Mouse (Mus musculus): ENCODE results near the gene B230307C23Rik. TPM values are rescaled to one million over a fixed set of nuclear protein-coding genes. Genes with fewer than 3 reads are reported as not detected.

Gene B230307C23Rik
- total and polyA plus RNA-seq, 3 experiments: 48.7 to 53.3 (median 50.8) TPM

DNA sequence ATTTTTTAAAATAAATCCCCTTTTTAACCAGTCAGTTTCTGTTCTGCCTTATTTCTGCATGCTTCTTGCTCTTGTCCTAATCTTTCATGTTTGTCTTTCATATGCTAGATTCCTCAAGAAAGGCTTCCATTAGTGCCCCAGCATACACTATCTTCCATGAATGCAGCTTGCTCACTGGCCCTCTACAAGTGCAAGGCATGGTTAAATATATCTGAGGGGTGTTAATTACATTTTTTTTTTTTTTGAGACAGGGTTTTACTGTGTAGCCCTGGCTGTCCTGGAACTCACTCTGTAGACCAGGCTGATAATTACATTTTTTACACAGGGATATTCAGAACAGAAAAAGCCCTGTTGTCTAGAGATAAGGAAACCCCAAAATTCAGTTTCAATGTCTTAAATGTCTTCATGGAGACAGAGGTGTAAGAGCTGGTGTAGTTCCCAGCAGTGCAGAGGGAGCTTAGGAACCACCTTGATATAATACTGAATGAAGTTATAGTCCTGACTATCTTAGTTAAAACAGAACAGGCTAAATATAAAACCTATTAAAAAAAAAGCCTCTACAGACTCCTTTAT is 38.6 kb upstream of the B230307C23Rik start:
- no peaks in the 10 kb centered on the region for H3K9me3 ChIP-seq (replicated peaks; ENCODE audit: low read length)
- DNase-seq (ENCODE audit: extremely low read depth): no peak
- in situ Hi-C loops (cut with MboI; ENCODE audit: low pct_ligation_motif_present, low pct_unique_long_range_greater_than_20kb, low sequenced_read_pairs) (no loop called here), dilution Hi-C loops (cut with MboI; ENCODE audit: extremely low pct_ligation_motif_present, extremely low pct_unique_long_range_greater_than_20kb, low sequenced_read_pairs) (no loop called here)
- H3K27ac ChIP-seq (ENCODE audit: insufficient read depth, low read depth): no peak overlapping the region
- H3K79me2 ChIP-seq (replicated peaks; ENCODE audit: control insufficient read depth, extremely low read depth, insufficient read depth, poor library complexity, severe bottlenecking): peaks cover 17% of the 10 kb centered on the region
- no peak overlapping the region for H3K4me2 ChIP-seq (ENCODE audit: insufficient read depth, low read depth, poor library complexity, severe bottlenecking)
- no peaks in the 10 kb centered on the region for H3K27me3 ChIP-seq (replicated peaks)
- H3K36me3 ChIP-seq (replicated peaks in 1 of 2; ENCODE audit: control insufficient read depth in 1 of 2, insufficient read depth in 1 of 2, low read length in 1 of 2): peaks cover 27 to 57% of the 10 kb centered on the region in 2 experiments
- TF ChIP-seq ETS1 (conservative IDR thresholded peaks at IDR 0.05; ENCODE audit: low read depth, low read length): no peak
- no peak for TF ChIP-seq JUND (conservative IDR thresholded peaks at IDR 0.05; ENCODE audit: low read depth, low read length)
- no peak for TF ChIP-seq RAD21 (IDR thresholded peaks at IDR 0.05; ENCODE audit: low read depth, low read length)
- no peak for TF ChIP-seq JUN (IDR thresholded peaks at IDR 0.05; ENCODE audit: insufficient read depth, low read depth, low read length)
- TF ChIP-seq POLR2AphosphoS2 (IDR thresholded peaks at IDR 0.05; ENCODE audit: low read depth, low read length): no peak
- TF ChIP-seq ZNF384 (IDR thresholded peaks at IDR 0.05; ENCODE audit: low read depth, low read length): no peak
- no peak for TF ChIP-seq MAX (IDR thresholded peaks at IDR 0.05; ENCODE audit: low read length)
- TF ChIP-seq USF2 (conservative IDR thresholded peaks at IDR 0.05; ENCODE audit: low read depth, low read length): no peak
- no peak for TF ChIP-seq ZKSCAN1 (IDR thresholded peaks at IDR 0.05; ENCODE audit: borderline replicate concordance, low read depth, low read length)
- TF ChIP-seq CHD2 (IDR thresholded peaks at IDR 0.05; ENCODE audit: low read length): no peak
- TF ChIP-seq GABPA (IDR thresholded peaks at IDR 0.05; ENCODE audit: insufficient replicate concordance, low read depth, low read length): no peak
- TF ChIP-seq CHD1 (IDR thresholded peaks at IDR 0.05; ENCODE audit: low read depth, low read length): no peak
- no peak for TF ChIP-seq HCFC1 (IDR thresholded peaks at IDR 0.05; ENCODE audit: low read depth, low read length)
- TF ChIP-seq BHLHE40 (IDR thresholded peaks at IDR 0.05; ENCODE audit: low read depth, low read length): no peak
- TF ChIP-seq TBP (conservative IDR thresholded peaks at IDR 0.05; ENCODE audit: low read depth, low read length): no peak
- TF ChIP-seq MEF2A (IDR thresholded peaks at IDR 0.05; ENCODE audit: borderline replicate concordance, low read depth, low read length): no peak
- TF ChIP-seq ZMIZ1 (IDR thresholded peaks at IDR 0.05; ENCODE audit: low read depth, low read length): no peak
- TF ChIP-seq EP300 (IDR thresholded peaks at IDR 0.05; ENCODE audit: low read length): no peak
- TF ChIP-seq CTCF (conservative IDR thresholded peaks at IDR 0.05 in 1 of 2, IDR thresholded peaks at IDR 0.05 in 1 of 2; ENCODE audit: low read depth in 2 of 2, low read length in 2 of 2): no peak
- TF ChIP-seq UBTF (IDR thresholded peaks at IDR 0.05; ENCODE audit: low read depth, low read length): no peak
- H3K4me1 ChIP-seq (ENCODE audit: control insufficient read depth in 1 of 2, insufficient read depth in 2 of 2): peaks cover 6 to 48% of the 10 kb centered on the region in 2 experiments
- no peak overlapping the region for H3K9ac ChIP-seq (ENCODE audit: insufficient read depth, low read depth)
- H3K4me3 ChIP-seq (replicated peaks in 1 of 3; ENCODE audit: low read depth in 2 of 3, low read length in 2 of 3, poor library complexity in 1 of 3): no peak overlapping the region

- Histone ChIP-seq H3K9me3 (replicated peaks; ENCODE audit: low read length) (no peaks in the 10 kb centered on the region), H3K27ac (ENCODE audit: insufficient read depth, low read depth) (no peak overlapping the region)
- dilution Hi-C loops (cut with MboI; ENCODE audit: extremely low pct_ligation_motif_present, extremely low pct_unique_long_range_greater_than_20kb, low sequenced_read_pairs): no loop called here
Measured at GRCm38 (mm10) chr16:97960348-97960747, 36.8 kb upstream of the B230307C23Rik start.

More at GRCm38 (mm10) chr16:97960348-97960747, 36.8 kb upstream of the B230307C23Rik start:
- in situ Hi-C loops (cut with MboI; ENCODE audit: low pct_ligation_motif_present, low pct_unique_long_range_greater_than_20kb, low sequenced_read_pairs): no loop called here
- TF ChIP-seq TBP (conservative IDR thresholded peaks at IDR 0.05; ENCODE audit: low read depth, low read length) (no peak), MAZ (IDR thresholded peaks at IDR 0.05; ENCODE audit: low read depth, low read length) (no peak), PAX5 (IDR thresholded peaks at IDR 0.05; ENCODE audit: low read length) (no peak), ZC3H11A (IDR thresholded peaks at IDR 0.05; ENCODE audit: low read depth, low read length) (no peak), SMC3 (IDR thresholded peaks at IDR 0.05; ENCODE audit: low read depth, low read length) (no peak), JUND (conservative IDR thresholded peaks at IDR 0.05; ENCODE audit: low read depth, low read length) (no peak), NELFE (IDR thresholded peaks at IDR 0.05; ENCODE audit: low read depth, low read length) (no peak), MAX (IDR thresholded peaks at IDR 0.05; ENCODE audit: low read length) (no peak), CTCF (conservative IDR thresholded peaks at IDR 0.05 in 1 of 2, IDR thresholded peaks at IDR 0.05 in 1 of 2; ENCODE audit: low read depth in 2 of 2, low read length in 2 of 2) (no peak), ZNF384 (IDR thresholded peaks at IDR 0.05; ENCODE audit: low read depth, low read length) (no peak), NRF1 (IDR thresholded peaks at IDR 0.05; ENCODE audit: low read depth, low read length) (no peak), JUN (IDR thresholded peaks at IDR 0.05; ENCODE audit: insufficient read depth, low read depth, low read length) (no peak), IRF4 (IDR thresholded peaks at IDR 0.05; ENCODE audit: low read depth, low read length) (no peak), SIN3A (IDR thresholded peaks at IDR 0.05; ENCODE audit: low read length) (no peak), ZKSCAN1 (IDR thresholded peaks at IDR 0.05; ENCODE audit: borderline replicate concordance, low read depth, low read length) (no peak), TCF12 (IDR thresholded peaks at IDR 0.05; ENCODE audit: low read depth, low read length) (no peak)
- H3K36me3 ChIP-seq (replicated peaks in 1 of 2; ENCODE audit: control insufficient read depth in 1 of 2, insufficient read depth in 1 of 2, low read length in 1 of 2): peaks cover 22 to 39% of the 10 kb centered on the region in 2 experiments
- peaks cover 6 to 54% of the 10 kb centered on the region in 2 experiments for H3K4me1 ChIP-seq (ENCODE audit: control insufficient read depth in 1 of 2, insufficient read depth in 2 of 2)
- no peak overlapping the region for H3K4me2 ChIP-seq (ENCODE audit: insufficient read depth, low read depth, poor library complexity, severe bottlenecking)
- no peaks in the 10 kb centered on the region for H3K27me3 ChIP-seq (replicated peaks)
- DNase-seq (ENCODE audit: extremely low read depth): no peak
- H3K79me2 ChIP-seq (replicated peaks; ENCODE audit: control insufficient read depth, extremely low read depth, insufficient read depth, poor library complexity, severe bottlenecking): peaks cover 17% of the 10 kb centered on the region
- no peak overlapping the region for H3K9ac ChIP-seq (ENCODE audit: insufficient read depth, low read depth)
- no peak overlapping the region for H3K4me3 ChIP-seq (replicated peaks in 1 of 3; ENCODE audit: low read depth in 2 of 3, low read length in 2 of 3, poor library complexity in 1 of 3)
